Mouse (Mus musculus): ENCODE data around the gene Dyrk1a. TPM values are rescaled to one million over a fixed set of nuclear protein-coding genes. Genes with fewer than 3 reads are reported as not detected.

The Dyrk1a gene
- total RNA-seq (2017) = 84.5 and 89.6 TPM in 2 replicates

DNA sequence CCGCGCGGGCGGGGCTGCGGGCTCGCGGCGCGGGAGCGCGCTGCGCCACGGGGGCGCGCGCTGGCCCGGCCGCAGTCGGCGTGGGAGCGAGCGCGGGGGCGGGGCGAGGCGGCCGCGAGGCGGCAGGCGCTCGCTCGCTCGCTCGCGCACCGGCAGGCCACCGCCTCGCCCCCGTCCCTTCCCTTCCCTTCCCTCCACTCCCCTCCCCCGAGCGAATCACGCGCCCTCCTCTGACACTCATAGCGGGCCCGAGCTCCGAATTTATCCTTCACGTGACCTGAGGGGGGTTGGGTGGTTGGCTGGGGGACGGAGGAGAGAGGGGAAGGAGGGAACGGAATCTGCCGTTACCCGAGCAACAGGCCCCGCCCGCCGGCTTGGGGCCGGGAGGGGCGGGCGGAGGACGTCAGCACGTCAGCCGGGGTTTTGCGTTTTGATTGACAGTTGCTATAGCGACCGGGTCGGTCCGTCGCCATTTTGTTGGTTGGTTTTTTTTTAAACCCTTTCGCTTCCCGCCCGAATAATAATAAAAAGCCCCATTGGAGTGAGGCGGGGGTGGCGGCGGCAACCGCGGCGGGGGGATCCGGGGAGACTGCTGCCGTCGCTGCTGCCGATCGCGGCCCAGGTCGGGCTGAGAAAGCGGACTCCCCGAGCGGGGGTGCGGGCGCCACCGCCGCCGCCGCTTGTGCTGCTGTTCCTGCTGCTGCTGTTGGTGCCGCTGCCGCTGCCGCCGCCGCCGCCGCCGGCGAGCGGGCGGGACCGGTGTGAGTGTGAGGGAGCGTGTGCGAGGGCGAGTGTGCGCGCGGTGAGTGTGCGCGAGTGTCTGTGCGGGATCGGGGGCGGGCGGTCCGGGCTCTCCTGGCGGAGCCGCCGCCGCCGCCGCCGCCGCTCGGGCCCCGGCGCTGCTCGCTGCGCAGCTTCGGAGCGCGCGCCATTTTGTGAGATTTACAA is at the start of gene Dyrk1a:
Gene Dyrk1a (plus strand): TSS at position 782 of the 948 bp plus-strand sequence.
- ATAC-seq (replicated peaks in 1 of 2; ENCODE audit: insufficient read depth in 1 of 2, low FRiP score in 2 of 2, low TSS enrichment in 1 of 2, low read depth in 1 of 2, poor library complexity in 2 of 2, severe bottlenecking in 2 of 2) = peak; percentile 92 to 95

DNA sequence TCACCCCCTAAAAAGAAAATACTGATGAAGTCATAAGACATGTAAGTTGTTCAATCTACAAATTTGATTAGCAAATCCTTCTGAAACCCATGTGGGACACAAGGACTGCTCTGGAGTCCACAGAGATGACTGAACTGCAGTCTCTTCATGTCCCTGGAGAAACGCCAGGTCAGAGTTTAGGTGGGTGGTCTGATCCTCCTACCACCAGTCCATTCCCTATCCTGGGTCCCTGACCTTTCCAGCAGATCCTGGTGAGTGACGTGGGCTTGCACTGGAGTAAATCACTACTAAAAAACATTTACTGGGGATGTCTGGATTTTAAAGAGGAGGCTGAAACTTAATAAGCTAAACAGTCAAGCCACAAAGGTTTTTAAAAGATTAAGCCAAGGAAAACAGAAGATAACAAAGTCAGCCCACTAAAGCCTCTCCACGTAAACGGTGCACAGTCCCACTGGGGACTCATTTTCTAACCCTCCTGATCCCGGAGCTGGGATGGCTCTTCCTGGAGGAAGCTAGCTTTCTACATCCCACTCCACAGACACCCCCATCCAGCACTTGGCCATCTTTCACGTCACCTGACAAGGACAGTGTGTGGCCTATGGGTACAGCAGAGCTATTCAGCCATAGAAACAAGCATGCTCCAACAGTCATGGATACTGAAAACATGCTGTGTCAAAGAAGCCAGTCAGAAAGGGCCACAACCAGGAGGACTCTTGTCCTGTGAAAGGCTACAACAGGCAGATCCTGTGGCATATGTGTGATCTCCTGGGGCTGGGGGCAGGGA is 46.0 kb upstream of the Dyrk1a start:
- ATAC-seq (replicated peaks in 1 of 2; ENCODE audit: insufficient read depth in 1 of 2, low FRiP score in 2 of 2, low TSS enrichment in 1 of 2, low read depth in 1 of 2, poor library complexity in 2 of 2, severe bottlenecking in 2 of 2) = no peak

DNA sequence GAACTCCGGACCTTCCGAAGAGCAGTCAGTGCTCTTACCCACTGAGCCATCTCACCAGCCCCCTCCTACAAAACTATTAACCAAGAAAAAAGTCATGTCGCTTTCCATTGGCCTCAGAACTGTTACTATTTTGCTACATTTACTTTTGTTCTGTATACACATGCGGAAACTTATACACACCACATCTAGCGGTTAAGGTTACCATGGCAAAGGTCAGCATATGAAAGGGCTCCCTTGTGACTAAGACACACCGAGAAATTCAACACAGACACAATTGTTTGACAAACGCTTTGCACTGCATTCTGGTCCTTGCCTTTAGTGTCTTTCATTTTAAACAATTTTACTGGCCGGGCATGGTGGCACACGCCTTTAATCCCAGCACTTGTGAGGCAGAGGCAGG is 45.1 kb upstream of the Dyrk1a start:
- ATAC-seq (replicated peaks in 1 of 2; ENCODE audit: insufficient read depth in 1 of 2, low FRiP score in 2 of 2, low TSS enrichment in 1 of 2, low read depth in 1 of 2, poor library complexity in 2 of 2, severe bottlenecking in 2 of 2) = no peak

DNA sequence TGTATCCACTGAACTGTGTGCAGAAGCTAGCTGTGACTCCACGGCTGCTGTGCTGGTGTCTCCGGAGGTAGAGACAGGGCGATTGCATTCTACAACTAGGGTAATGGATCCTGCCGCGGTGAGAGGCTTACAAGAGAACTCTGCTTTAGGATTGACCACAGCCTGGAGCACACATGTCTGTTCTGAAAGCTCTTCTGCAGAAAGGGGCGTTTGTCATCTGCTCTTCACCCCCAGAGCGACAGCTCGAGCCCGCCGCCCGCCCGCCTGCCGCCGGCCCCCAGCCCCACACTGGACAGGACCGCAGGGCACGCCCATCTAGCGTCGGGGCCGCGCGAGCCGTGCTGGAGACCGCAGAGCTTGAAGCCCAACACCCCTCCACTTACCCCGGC is 43.9 kb upstream of the Dyrk1a start:
- peak; percentile 14 to 34; a peak in 3 of 4 replicates for ATAC-seq (replicated peaks in 1 of 2; ENCODE audit: insufficient read depth in 1 of 2, low FRiP score in 2 of 2, low TSS enrichment in 1 of 2, low read depth in 1 of 2, poor library complexity in 2 of 2, severe bottlenecking in 2 of 2)

DNA sequence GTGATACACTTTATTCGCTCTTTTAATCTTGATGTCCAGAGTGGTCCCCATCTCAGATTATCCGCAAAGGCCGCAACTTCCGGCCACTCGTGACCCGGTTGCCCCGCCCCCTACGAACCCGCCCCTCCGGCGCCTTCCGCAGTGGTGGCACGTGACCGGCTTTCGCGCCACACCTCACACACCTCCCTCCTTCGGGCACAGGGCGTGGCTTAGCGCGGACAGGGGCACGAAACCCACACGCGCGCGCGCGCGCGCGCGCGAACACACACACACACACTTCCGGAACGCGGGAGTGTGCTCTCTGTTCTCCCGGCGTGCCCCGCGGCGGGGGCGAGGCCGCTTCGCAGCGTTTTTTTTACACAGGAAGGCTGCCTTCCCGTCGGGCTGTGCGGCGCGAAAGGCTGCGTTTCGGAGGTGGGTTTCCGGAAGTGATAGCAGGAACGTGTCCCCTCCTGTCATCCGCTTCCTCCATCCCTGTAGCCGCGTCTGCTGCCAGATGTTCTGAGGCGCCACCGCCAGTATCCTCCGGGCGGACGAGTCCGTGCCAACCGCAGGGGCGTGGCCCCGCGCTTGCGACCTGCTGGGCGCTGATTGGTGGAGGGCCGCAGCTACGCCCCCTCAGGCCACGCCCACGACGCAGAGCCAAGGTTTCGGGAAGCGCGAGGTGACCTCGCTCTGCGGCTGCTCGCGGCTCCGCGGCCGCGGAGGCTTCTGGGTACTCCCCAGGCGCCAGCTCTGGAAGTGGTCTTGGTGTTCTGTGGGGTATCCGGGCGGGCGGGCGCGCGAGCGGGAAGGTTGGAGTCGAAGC is 43.3 kb upstream of the Dyrk1a start, which contains the start of gene Vps26c:
Gene Vps26c (minus strand): TSS at position 487 of the 808 bp plus-strand sequence.
- peak; percentile 87 to 91 for ATAC-seq (replicated peaks in 1 of 2; ENCODE audit: insufficient read depth in 1 of 2, low FRiP score in 2 of 2, low TSS enrichment in 1 of 2, low read depth in 1 of 2, poor library complexity in 2 of 2, severe bottlenecking in 2 of 2)

DNA sequence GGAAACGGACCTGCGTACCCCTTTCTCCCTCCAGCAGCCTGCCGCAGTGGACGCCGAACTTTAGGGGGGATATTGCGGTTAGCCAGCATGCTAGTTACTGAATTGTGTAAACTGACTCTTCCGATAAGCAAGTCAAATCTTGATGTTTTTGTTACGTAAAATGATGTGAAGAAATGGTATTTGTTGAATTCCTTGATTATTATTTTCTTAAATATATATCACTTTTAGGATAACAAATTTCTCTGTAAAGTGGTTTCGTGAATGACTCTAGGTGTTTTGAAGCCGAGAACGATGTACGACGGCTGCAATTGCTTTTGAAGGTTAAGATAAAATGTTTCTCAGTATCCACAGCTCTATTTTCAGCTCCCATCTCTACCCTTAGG is 42.7 kb upstream of the Dyrk1a start:
- no peak for ATAC-seq (replicated peaks in 1 of 2; ENCODE audit: insufficient read depth in 1 of 2, low FRiP score in 2 of 2, low TSS enrichment in 1 of 2, low read depth in 1 of 2, poor library complexity in 2 of 2, severe bottlenecking in 2 of 2)

DNA sequence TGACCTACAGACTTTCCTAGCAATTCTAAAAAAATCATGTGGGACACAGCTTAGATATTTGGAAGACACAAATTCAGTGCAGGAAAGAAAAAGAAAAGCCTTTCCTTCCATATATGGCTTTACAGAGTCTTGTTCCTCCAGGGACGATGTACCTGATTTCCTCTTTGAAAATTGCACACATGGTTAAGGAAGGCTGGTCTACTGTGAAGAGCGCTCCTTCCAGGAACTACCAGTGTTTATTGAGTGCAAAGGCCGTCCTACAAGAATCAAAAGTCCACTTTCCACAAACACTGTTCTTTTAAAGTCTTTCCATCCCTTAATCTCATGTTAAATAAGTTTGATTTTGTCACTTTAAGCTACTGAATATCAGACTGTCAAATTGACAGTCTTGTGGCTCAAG is 42.3 kb upstream of the Dyrk1a start:
- no peak for ATAC-seq (replicated peaks in 1 of 2; ENCODE audit: insufficient read depth in 1 of 2, low FRiP score in 2 of 2, low TSS enrichment in 1 of 2, low read depth in 1 of 2, poor library complexity in 2 of 2, severe bottlenecking in 2 of 2)

DNA sequence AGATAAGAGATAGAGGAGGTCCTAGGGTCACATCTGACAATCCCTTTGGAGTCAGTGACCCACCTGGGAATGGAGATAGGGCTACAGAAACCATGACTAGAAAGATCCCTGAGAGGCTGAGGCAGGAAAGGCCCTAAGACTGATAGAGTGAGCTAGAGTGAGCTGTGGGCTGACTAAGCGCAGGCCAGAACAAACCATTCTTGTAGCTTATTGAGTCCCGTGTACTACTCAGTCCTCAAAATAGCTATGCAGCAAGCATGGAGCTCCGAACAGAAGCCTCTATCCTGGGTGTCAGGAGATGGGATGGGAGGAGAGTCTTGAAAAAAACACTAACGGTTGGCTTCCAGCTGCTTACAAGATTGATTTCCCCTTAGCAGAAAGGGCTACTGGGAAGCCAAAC is 38.5 kb upstream of the Dyrk1a start:
- ATAC-seq (replicated peaks in 1 of 2; ENCODE audit: insufficient read depth in 1 of 2, low FRiP score in 2 of 2, low TSS enrichment in 1 of 2, low read depth in 1 of 2, poor library complexity in 2 of 2, severe bottlenecking in 2 of 2) = no peak

DNA sequence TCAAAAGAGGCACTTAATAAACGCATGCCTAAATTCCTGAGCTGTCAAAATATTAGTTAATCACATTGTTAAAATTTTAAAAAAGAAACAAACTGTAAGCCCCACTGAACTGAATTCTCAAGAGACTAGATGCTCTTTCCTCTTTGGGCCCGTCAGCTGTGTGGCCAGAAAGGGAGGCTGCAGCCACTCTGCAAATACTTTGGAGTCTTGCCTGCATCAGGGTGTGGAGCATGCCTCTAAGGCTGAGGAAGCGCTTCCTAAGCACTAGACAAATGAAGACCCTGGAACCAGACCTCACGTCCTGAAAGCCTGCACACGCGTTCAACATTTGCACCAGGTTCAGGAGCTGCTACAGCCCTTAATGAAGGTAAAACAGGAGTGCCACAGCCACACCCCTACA is 36.1 kb upstream of the Dyrk1a start:
- no peak for ATAC-seq (replicated peaks in 1 of 2; ENCODE audit: insufficient read depth in 1 of 2, low FRiP score in 2 of 2, low TSS enrichment in 1 of 2, low read depth in 1 of 2, poor library complexity in 2 of 2, severe bottlenecking in 2 of 2)

DNA sequence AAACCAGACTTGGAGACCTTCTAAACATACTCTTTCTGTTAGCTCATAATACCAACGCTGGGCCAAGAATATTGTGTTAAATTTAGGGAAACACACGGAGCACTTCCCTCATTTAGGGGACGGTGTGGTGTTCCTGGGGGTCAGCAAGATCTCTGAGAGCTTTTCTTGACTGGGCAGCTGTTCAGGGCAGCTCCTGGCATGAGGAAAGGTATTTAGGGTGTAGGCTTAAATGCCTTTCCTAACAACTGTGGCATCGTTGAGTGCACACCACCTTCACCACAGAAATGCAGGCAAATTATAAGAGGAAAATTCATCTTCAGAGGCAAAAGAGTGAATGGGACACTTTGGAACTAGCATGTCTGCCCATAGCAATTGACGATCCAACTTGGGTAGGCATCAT is 34.1 kb upstream of the Dyrk1a start:
- no peak for ATAC-seq (replicated peaks in 1 of 2; ENCODE audit: insufficient read depth in 1 of 2, low FRiP score in 2 of 2, low TSS enrichment in 1 of 2, low read depth in 1 of 2, poor library complexity in 2 of 2, severe bottlenecking in 2 of 2)

DNA sequence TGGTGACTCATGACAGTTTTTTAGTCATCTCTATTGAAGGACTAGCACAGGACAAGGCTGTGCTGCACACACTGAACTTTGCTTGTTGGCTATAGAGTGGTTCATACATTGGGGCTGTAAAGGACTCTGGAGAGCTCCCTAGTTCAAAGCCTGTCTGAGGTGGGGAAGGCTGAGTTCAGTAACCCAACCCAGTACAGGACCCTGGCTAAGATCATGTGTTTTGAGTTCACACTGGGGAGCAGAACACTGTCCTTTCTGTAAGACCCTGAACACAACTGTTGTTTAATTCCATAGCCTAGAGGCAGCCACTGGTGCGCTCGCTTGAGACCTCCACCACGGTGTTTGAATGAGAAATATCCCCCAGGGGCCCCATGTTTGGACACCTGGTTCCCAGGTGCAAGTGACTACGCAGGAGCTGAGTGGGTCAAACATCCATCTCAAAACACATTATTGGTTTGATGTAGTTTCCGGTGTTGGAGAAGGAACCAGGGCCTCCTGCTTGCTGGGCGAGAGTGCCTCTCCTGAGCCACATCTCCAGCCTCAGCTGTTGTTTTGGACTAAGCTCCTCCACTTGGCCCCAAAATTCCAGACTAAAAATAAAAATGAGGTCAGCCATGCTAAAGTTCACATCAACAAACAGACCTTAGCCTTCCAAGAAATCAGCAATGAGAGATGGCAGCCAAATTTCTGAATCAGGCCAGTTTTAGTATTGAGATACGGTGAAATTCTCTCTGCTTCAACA is 33.2 kb upstream of the Dyrk1a start:
- no peak for ATAC-seq (replicated peaks in 1 of 2; ENCODE audit: insufficient read depth in 1 of 2, low FRiP score in 2 of 2, low TSS enrichment in 1 of 2, low read depth in 1 of 2, poor library complexity in 2 of 2, severe bottlenecking in 2 of 2)

DNA sequence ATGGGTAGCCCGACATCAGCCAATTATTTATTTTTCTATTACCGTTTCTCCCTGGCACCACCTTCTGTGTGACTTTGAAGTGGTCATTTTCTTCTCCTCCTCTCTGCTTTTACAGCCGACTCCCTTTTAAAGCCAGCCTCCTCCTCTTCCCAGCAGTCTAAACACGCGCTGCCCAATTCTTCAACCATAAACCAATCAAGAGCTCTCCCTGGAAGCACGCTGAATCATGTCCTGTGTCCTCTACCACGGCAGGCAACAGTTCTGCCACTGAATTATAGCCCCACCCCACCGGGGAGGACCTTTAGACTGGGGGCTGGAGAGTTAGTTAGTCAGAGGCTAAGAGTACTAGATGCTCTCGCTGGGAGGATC is 32.7 kb upstream of the Dyrk1a start:
- peak; percentile 78 to 92 for ATAC-seq (replicated peaks in 1 of 2; ENCODE audit: insufficient read depth in 1 of 2, low FRiP score in 2 of 2, low TSS enrichment in 1 of 2, low read depth in 1 of 2, poor library complexity in 2 of 2, severe bottlenecking in 2 of 2)

DNA sequence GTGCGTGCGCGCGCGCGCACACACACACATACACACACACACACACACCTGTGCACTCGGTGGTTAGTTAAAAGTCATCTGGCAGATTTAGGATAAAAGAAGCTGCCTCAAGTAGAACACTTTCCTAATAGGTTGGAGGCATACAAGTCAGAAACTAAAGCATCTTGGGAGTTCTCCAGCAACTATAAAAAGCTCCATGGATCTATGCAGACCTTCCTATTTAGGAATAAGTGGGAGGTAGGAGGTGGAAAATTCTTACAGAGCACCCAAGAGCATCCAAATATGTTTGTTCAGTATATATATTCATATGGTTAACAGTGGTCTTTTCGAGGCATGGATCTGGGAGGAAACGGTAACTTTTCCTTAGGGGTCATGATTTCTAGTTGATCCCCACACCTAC is 29.7 kb upstream of the Dyrk1a start:
- no peak for ATAC-seq (replicated peaks in 1 of 2; ENCODE audit: insufficient read depth in 1 of 2, low FRiP score in 2 of 2, low TSS enrichment in 1 of 2, low read depth in 1 of 2, poor library complexity in 2 of 2, severe bottlenecking in 2 of 2)

DNA sequence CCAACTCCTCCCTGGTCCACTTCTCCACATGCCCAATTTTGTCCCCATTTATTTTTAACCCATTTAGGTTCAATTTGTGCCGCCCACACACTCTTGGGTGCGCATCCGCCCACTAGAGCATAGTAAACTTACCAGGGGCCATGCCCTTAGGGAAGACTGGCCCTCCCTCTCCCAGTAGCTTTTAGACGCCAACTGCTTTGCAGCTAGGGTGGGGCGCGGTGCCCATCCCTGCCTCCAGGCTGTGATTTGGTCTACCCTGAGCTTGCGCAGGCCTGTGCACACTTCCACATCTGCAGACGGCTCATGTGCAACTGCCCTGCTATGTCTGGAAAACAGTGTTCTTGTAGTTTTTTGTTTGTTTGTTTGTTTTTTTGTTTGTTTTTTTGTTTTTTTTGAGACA is 26.9 kb upstream of the Dyrk1a start:
- ATAC-seq (replicated peaks in 1 of 2; ENCODE audit: insufficient read depth in 1 of 2, low FRiP score in 2 of 2, low TSS enrichment in 1 of 2, low read depth in 1 of 2, poor library complexity in 2 of 2, severe bottlenecking in 2 of 2) = no peak

DNA sequence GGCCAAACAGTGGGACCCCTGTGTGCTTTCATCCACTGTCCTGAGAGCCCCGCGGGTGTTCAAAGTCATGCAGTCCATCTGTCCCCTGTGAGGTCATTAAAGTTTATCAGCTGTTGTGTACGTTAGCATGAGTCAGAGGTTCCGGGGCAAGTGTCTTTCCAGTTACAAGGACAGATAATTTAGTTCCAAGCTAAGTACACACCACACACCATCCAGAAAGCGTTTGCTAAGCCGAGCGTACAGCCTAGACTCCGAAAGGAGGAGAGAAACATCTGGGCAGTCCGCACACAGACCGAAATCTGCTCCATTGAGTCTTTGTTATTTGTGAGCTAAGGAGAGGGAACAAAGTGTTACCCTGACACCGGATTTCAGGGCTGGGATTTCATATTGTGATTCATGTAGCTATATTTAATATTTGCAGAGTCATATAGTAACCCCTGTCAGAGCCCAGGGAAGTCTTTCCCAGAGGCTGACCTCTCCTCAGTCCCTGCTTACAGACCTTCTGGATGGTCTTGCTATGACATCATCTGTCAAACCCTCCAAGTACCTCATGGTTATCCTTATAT is 25.2 kb upstream of the Dyrk1a start:
- ATAC-seq (replicated peaks in 1 of 2; ENCODE audit: insufficient read depth in 1 of 2, low FRiP score in 2 of 2, low TSS enrichment in 1 of 2, low read depth in 1 of 2, poor library complexity in 2 of 2, severe bottlenecking in 2 of 2) = no peak

DNA sequence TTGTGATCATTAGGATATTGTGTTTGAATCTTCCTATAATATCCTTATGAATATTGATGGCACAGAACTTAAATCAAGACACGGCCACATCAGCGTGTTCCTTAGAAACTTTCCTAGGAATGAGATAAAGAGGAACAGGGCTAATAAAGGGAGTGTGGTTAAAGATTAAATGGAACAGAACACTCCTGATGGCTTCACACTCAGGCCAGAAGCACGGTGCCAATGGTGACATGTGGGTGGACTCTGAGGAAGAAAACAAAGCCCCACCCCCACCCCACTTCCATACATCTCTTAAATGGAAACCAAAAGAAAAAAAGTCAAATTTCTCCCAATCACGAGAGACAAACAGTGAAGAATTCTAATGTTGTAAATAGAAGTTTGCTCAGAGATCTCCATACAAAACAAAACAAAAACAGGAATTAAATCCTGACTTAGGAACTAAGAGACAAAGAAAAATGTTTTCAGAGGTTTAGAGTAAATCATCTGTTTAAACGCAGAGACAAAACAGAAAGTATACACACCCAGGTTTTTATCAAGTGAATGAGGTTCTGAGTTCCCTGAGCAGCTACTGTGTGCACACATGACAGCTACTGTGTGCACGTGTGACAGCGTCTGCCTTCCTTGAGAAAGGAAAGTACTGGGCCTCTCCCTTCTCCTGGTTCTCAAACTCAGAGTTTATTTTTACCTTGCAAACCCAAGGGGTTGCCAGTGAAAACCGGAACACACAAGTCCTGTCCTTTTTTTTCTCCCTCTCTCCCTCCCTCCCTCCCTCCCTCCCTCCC is 23.8 kb upstream of the Dyrk1a start:
- ATAC-seq (replicated peaks in 1 of 2; ENCODE audit: insufficient read depth in 1 of 2, low FRiP score in 2 of 2, low TSS enrichment in 1 of 2, low read depth in 1 of 2, poor library complexity in 2 of 2, severe bottlenecking in 2 of 2) = no peak

Data from hematopoietic stem cell, adult 5-6 weeks (primary cell).